Mouse (Mus musculus) frontal cortex, postnatal 10 days (tissue): Measurements from ENCODE around the gene Cfap65.

Experiments
- DNase-seq, 2 experiments: peaks; one replicate each; pipeline ENCODE4 v3.0.0; 2022; ENCODE audit warnings: low spot score in 2 of 2, mixed read lengths in 1 of 2

Cfap65 gene

GRCm38 (mm10) chr1:74935402-74935801 is at the start of gene Cfap65:
Cfap65 (minus strand) TSS chr1:74935599.
- peak in 1 of 2 experiments; percentile 66 for DNase-seq

- no peak for DNase-seq
These were observed 41.6 kb upstream of the Cfap65 start for GRCm38 (mm10) chr1:74977001-74977400.

- no peak for DNase-seq
These were observed 40.5 kb upstream of the Cfap65 start for GRCm38 (mm10) chr1:74975936-74976335.

GRCm38 (mm10) chr1:74973590-74973989 is 38.2 kb upstream of the Cfap65 start:
- no peak for DNase-seq

DNA sequence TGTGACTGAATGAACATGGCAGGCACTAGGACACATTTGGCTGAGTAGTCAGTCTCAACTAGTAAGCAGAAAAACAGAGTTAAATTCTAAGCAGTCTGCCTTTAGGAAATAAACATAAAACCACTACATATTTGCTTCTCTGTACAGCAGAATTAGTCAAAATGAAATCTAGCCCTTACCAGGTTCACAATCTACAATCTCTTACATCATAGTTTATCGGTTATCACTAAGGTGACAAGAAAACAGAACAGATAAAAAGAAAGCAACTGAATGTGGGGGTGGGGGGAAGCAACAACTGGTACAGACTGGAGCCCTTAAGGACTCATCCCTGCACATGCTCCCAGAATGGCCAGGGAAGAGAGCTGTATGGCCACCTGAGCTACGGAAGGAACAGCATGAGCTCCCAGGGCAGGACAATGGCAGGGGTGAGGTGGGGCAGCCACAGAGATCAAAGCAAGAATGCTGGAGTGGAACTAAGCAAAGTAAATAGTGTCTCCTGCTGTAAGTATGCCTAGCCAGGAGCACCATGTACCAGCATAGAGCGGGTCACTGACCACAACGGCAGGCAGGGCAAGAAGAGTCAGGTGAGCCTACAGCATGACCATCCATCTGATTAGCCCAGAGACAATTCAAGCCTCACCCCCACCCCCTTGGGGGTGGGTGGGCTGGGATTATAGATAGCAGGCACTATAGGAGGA is 36.1 kb upstream of the Cfap65 start:
- DNase-seq: no peak

GRCm38 (mm10) chr1:74967962-74968580 is 32.7 kb upstream of the Cfap65 start:
- no peak for DNase-seq

DNA sequence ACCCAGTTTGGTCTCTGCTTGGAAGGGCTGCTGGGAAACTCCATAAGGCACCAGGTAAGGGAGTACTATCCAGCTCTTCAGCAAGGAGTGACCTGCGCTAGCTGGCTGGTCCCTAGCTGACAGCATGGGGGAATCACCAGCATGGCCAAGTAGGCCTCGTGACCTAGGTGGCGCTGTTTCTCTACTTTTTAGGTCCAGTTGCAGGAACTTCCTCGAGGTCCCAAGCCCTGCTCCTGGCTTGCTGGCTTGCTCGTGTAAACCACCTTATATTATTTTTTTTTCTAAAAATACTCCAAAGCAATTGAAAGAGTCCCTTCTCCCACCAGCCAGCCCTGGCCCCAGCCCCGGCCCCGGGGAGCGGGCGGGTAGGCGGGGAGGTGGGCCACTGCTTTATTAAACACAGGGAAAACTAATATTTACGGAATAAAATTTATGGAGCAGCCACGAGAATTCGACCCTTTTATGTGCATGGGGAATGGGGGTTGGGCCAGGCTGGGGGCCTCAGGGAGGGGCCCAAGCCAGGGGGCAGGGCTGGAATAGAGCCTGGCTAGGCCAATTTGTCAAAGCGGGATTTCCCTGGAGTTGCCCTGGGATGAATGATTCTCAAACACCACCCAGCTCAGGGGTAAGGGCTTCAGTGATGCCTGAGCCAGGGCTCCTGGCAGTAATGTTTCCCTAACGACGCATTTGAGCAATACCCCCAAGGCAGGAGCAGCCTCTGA is 29.3 kb upstream of the Cfap65 start:
- peak in 1 of 2 experiments; percentile 60 for DNase-seq

GRCm38 (mm10) chr1:74962853-74963227 is 27.4 kb upstream of the Cfap65 start:
- DNase-seq: no peak

DNA sequence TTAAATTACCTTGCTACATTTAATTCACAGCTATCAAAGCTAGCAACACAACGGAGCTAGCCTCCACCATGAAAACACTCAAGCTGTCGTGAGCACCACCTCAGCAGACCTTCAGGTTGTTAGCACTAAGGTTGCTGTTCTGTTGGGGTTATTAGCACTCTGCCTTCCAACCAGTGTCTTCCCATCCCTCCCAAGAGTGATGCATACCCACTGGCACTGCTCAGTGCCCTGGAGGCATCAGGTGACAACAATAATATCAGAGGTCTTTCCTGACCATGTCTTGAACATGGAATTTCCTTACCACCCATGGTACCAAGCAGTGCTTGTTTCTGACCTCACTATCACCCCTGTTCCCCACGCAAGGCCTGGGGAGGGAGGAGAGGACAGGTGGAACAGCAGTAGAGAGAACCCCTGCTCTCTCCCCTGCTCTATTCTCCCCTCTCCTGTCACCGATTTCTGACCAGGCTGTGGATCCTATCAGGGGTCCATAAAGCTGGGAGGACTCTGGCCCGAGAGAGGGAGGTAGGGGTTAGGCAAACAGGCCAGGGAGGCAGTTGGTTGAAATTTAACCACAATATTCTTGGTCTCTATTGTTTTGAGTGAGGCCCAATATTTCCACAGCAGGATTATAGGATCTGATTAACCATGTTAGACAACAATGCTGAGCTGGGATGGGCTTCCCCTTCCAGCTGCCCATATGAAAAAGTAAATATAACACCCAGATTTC is 26.9 kb upstream of the Cfap65 start:
- DNase-seq: no peak

GRCm38 (mm10) chr1:74961722-74962121 is 26.3 kb upstream of the Cfap65 start:
- DNase-seq: no peak

- DNase-seq: no peak
These were observed 24.7 kb upstream of the Cfap65 start for GRCm38 (mm10) chr1:74960059-74960458.

DNA sequence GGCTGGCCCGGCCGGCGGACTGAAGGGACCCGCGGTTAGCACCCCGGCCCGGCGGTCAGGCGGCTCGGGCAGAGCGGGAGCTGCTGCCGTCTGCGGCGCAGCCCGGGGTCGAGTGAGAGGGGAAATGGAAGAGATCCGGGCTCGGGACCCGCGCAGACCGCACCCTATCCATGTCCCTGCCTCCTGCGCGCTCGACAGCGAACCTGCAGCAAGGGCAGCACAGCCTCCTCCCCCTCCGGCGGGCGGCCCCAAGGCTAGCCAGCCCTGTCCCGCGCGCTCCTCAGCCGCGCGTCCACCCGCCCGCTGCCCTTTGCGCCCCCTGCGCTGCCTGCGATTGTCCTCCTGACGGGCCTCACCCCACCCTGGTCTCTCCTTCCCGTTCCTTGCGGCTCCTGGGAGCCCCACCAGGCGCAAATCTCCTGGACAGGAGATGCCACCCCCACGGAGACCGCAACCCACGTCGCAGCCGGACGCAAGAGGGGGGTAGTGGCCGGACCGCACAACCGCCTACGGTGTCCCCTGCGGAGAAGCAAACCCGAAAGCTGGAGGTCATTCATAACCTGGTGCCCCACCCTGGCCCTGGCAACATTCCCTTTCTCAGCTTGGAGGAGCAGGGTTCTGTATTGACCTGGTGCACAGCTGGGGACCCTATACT is 16.3 kb upstream of the Cfap65 start, which contains the start of gene Ihh:
Ihh (minus strand) TSS at position 117 of the 655 bp plus-strand sequence.
- no peak for DNase-seq

DNA sequence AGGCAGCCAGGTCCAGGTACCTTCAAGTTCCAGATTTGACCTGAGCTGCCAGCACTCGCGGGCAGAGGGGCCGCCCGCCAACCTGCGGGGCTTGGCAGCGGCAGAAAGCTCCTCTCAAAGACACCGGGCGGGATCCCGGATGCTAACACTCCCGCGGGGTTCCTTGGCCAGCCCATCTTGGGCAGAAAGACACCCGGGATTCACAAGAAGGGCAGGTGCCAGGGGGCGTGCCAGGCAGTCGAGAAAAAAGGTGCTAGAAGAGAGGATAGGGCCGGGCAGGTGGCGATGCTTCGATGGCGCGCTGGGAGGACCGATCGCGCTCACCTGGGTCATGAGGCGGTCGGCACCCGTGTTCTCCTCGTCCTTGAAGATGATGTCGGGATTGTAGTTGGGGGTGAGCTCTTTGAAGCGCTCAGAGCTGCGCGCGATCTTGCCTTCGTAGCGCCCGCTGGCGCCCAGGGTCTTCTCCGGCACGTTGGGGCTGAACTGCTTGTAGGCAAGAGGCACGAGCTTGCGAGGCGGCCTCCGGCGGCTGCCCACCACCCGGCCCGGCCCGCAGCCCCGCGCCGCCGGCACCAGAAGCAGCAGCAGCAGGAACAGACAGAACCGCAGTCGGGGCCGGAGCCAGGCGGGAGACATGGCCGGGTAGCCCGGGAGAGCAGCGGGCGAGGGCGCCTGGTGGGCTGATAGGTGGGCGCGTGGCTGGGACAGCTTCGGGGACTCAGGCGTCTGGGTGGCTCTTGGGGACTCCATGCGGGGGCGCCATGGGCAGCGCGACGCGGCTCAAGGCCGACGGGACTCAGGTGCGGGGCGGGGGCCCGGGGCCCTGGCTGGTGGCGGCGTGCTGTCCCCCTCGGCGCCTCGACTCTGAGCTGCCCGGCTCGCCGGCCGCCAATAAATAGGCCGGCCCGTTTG is 15.4 kb upstream of the Cfap65 start:
- DNase-seq: no peak

DNA sequence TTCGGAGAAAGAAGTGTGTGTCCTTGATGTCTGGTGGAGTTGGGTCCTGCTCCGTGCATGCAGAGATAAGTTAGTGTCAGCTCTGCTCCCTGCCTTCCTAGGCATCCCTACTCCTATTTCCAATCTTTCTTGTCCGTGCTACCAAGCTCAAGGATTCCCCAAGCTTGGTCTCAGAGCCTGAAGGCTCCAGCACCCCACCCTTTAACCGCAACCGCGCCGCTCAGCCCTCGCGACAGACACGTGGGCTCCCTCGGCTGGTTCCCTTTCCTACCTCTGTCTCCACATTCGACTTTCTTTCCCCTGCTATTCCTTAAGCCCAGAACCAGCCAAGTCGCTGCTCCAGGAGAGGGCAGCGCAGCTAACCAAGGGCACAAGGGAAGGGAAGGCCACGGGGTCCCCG is 14.7 kb upstream of the Cfap65 start:
- no peak for DNase-seq

DNA sequence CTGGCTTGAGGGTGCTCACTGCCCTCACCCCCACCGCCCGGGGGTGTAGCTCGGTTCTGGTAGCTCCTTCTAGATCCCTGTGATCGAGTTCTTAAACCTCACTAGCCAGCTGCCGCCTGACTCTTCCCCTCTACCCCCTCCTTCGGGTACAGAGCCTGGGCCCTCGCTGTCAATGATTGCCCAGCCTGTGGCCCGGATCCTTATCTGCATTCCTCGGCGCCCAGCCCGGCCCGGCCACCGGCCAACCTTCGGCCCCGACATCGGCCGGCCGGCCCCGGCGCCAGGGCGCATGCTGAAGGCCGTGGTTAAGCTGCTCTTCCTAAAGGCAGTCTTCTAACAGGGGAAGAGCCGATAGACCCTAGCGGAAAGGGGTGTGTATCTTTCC is 14.3 kb upstream of the Cfap65 start:
- no peak for DNase-seq

DNA sequence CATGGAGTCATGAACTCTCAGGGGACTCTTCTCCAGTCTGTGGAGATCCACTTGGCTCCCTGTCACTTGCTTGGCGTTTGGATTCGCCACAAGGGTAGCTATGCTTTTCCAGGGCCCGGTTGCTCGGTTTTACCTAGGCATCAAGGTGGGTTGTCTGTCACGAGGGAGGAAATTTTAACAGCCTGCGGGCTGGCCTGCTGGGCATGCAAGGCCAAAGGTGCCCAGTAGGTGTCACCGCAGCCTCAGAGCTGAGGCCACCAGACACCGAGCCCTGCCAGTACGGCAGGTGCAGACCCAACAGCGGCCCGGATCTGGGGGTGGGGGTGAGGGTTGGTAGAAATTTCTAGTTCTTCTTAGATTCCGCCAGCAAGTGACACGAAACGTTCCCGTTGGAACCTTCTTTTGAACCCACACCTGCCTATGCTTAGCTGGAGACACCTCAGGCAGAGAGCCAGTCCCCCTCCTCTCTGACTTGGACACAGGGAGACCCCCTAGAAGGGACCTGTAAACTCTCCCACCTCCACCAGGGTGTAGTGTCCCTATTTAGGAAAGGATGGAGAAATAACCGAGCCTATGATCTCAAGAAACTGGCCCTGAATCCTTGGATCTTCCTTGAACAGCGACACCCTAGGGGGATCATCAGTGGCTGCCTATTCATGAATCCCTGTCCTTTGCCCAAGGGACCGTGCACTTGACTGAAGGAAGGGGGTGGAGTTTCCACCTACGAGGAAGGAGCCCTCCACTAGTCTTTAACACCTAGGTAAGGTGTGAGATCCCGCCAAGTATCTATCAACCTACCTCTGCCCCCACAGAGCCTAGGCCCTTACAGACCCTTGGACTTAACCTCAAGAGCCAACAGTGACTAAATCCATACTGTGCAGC is 13.6 kb upstream of the Cfap65 start:
- DNase-seq: peak in 1 of 2 experiments; percentile 56

GRCm38 (mm10) chr1:74947986-74948670 is 12.7 kb upstream of the Cfap65 start:
- DNase-seq: no peak

- no peak for DNase-seq
These were observed 6.4 kb upstream of the Cfap65 start for GRCm38 (mm10) chr1:74941651-74942360.
